Mouse (Mus musculus) liver, embryonic 13.5 days (tissue): ENCODE results near the gene Phgr1. TPM values are rescaled to one million over a fixed set of nuclear protein-coding genes. Genes with fewer than 3 reads are reported as not detected.

Source experiments
- ATAC-seq: fragments of 200-750 bp; cut with Nextera tagmentation; 2 replicates; pipeline ENCODE4 v1.8.0; 2017; ENCODE audit warnings: low read depth, mild to moderate bottlenecking, moderate number of reproducible peaks, moderate library complexity
- DNase-seq: peaks from one replicate; pipeline ENCODE4 v3.0.0; 2022
- H3K27ac ChIP-seq: fragments of 300-500 bp; sonication (generic); 2 replicates; pipeline ENCODE4 v1.5.1; 2015; ENCODE audit warnings: moderate library complexity, mild to moderate bottlenecking, inconsistent platforms
- H3K27me3 ChIP-seq: fragments of 300-500 bp; sonication (generic); 2 replicates; pipeline ENCODE4 v1.6.1; 2015; ENCODE audit warnings: mild to moderate bottlenecking, inconsistent platforms
- H3K36me3 ChIP-seq: fragments of 300-500 bp; sonication (generic); 2 replicates; pipeline ENCODE4 v1.6.1; 2015; ENCODE audit warnings: mild to moderate bottlenecking, inconsistent platforms
- H3K4me1 ChIP-seq: fragments of 300-500 bp; sonication (generic); replicated peaks from 2 replicates; pipeline ENCODE4 v1.6.1; 2015; ENCODE audit warnings: inconsistent platforms
- H3K4me2 ChIP-seq: fragments of 300-500 bp; sonication (generic); 2 replicates; pipeline ENCODE4 v1.6.1; 2015; ENCODE audit warnings: inconsistent platforms, mild to moderate bottlenecking, moderate library complexity
- H3K4me3 ChIP-seq: fragments of 300-500 bp; sonication (generic); replicated peaks from 2 replicates; pipeline ENCODE4 v1.5.1; 2015; ENCODE audit warnings: mild to moderate bottlenecking, inconsistent platforms
- H3K9ac ChIP-seq: fragments of 300-500 bp; sonication (generic); 2 replicates; pipeline ENCODE4 v1.6.1; 2015; ENCODE audit warnings: mild to moderate bottlenecking, inconsistent platforms
- H3K9me3 ChIP-seq: fragments of 300-500 bp; sonication (generic); replicated peaks from 2 replicates; pipeline ENCODE4 v1.6.1; 2016; ENCODE audit warnings: inconsistent platforms
- WGBS: fragments of 180-500 bp; shearing (Covaris S2); methylation state at CpG from one replicate; pipeline ENCODE4 v1.1.7; 2015; ENCODE audit not compliant: insufficient replicate concordance; 5-methylcytosine and 5-hydroxymethylcytosine counted together
- polyA plus RNA-seq: library from polyadenylated mRNA; unstranded; fragments of >200 nt; fragmentation: Nextera tagmentation; extraction: Ambion mirVana; gene quantifications from 2 replicates; pipeline ENCODE4 v1.2.1, GENCODE M21; 2015

The Phgr1 gene
- polyA plus RNA-seq, 1 experiment from 2014 or later: not detected

DNA sequence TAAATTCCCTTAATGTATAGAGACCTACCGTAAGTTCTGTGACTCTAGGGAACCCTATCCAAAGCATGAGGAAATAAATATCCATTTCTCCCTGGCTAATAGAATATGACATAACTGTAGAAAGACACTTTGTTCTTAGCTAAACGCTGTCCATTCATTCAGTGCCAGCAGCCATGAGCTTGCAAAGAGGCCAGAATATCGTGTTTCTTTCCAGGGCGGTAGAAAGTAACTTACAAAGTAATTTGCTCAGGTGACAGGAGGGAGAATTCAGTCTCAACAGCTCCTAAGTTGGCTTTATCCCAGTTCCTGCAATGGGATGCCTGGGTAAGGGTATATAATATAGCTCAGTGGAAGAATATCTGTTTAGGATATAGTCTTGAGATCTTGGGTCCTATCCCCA lies 51.8 kb downstream of the Phgr1 start:
- Histone ChIP-seq H3K4me2 (no peak overlapping the region), H3K36me3 (peaks cover 88% of the 10 kb centered on the region), H3K27me3 (no peaks in the 10 kb centered on the region), H3K9me3 (0 out of 2 replicates have a peak, but pooled peaks cover 2% of the 10 kb centered on the region), H3K9ac (no peak overlapping the region), H3K4me3 (no peak overlapping the region), H3K4me1 (0 out of 2 replicates have a peak, but pooled peaks cover 3% of the 10 kb centered on the region), H3K27ac (no peak overlapping the region)
- DNase-seq: no peak
- WGBS: 93% methylated on average over 4 of the region's 4 CpGs
- ATAC-seq: no peak

Other genes with a start within 250 kb of the Phgr1 start
- 0.27 and 0.75 TPM in 2 replicates for gene Bmf, start 223.1 kb upstream of the Phgr1 start, polyA plus RNA-seq
- 47.8 and 58.8 TPM in 2 replicates for gene Bub1b, start 174.6 kb upstream of the Phgr1 start, polyA plus RNA-seq
- gene Pak6, start 109.5 kb upstream of the Phgr1 start, polyA plus RNA-seq: 0.65 and 1.0 TPM in 2 replicates
- not detected in 2 replicates for gene Ankrd63, start 68.8 kb upstream of the Phgr1 start, polyA plus RNA-seq
- 1.6 and 1.7 TPM in 2 replicates for gene Plcb2, start 44.3 kb upstream of the Phgr1 start, polyA plus RNA-seq
- gene Inafm2, start 27.0 kb upstream of the Phgr1 start, polyA plus RNA-seq: 18.4 and 19.1 TPM in 2 replicates
- 0.20 and 0.23 TPM in 2 replicates for gene Ccdc9b, start 10.1 kb upstream of the Phgr1 start, polyA plus RNA-seq
- 0.24 and 0.31 TPM in 2 replicates for gene Disp2, start 7.0 kb downstream of the Phgr1 start, polyA plus RNA-seq
- gene Knstrn, start 41.2 kb downstream of the Phgr1 start, polyA plus RNA-seq: 91.9 and 101 TPM in 2 replicates
- 26.4 and 29.6 TPM in 2 replicates for gene Ivd, start 89.2 kb downstream of the Phgr1 start, polyA plus RNA-seq
- 2.3 and 2.5 TPM in 2 replicates for gene Bahd1, start 127.6 kb downstream of the Phgr1 start, polyA plus RNA-seq
- 5.2 and 5.4 TPM in 2 replicates for gene Chst14, start 153.7 kb downstream of the Phgr1 start, polyA plus RNA-seq